Mouse (Mus musculus) bone marrow, adult 2 months (tissue): Measurements from ENCODE around the gene Nudt9.

Source experiments
- CTCF ChIP-seq: fragments of 200-500 bp; IDR thresholded peaks from 2 replicates; pipeline ENCODE4 v1.5.1; 2011; ENCODE audit warnings: low read length, control low read depth; ENCODE audit not compliant: control insufficient read depth, insufficient read depth
- POLR2A ChIP-seq: fragments of 200-500 bp; IDR thresholded peaks from 2 replicates; pipeline ENCODE4 v1.6.1; 2011; ENCODE audit warnings: low read depth, mild to moderate bottlenecking, control low read depth, low read length, borderline replicate concordance; ENCODE audit not compliant: control insufficient read depth

DNA sequence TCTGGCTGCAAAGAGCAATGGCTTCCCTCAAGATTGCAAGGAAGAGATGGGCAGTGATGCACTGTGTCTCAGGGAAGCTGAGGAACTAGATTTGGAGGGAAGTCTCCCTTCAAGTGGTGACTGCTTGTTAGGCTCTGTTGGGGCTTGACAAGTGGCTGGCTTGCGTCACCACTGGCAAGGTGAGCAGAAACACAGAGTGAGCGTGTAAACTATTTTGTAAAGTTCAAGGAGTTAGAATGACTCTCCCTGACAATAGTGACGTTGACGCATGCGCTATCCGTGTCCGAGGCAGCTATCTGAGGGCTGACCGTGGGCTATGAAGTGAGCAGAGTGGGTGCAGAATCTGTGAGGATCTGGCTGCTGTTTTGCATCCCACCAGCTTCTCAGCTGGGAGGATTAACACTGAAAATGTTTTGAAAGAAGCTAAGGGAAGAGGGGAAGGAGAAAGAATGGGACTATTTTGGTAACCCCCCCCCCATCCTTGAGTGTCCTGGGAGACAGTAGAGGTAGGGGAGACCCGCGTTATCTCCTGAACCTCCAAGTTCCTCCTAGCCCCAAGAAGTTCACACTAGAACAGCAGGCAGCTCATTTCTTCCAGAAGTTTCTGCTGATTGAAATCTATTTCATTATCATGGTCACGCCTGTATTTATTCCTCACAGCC, 49.4 kb downstream of the Nudt9 start:
- TF ChIP-seq CTCF (no peak), POLR2A (no peak)
